Mouse (Mus musculus): ENCODE results near the gene Dnajb3. TPM values are rescaled to one million over a fixed set of nuclear protein-coding genes. Genes with fewer than 3 reads are reported as not detected.

The Dnajb3 gene
- polyA plus RNA-seq, 1 experiment from 2014 or later: 7.6 TPM

DNA sequence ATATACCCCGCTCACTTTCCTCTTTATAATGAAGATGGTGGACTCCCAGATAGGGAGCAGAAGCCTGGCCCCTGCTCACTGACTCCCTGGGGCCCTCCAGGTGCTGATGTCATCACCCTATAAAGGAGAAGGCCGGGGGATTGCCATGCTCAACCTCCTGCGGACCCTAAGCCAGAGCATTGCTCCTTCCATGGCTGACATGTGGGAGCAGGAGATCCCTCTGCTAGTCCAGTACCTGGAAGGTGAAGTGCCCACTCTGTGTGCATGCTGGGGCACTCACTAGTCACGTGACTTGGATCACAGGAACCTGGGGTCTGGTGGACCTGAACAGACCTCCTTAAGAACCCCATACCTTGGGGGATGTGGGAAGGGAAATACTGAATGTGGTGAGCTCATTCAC lies 35.0 kb upstream of the Dnajb3 start:
- ATAC-seq (ENCODE audit: insufficient number of reproducible peaks, low FRiP score): 0 out of 2 replicates have a peak, but pooled peaks have one; percentile 0
- Histone ChIP-seq H3K27ac (ENCODE audit: poor library complexity, severe bottlenecking) (no peak overlapping the region), H3K4me2 (no peak overlapping the region), H3K36me3 (no peaks in the 10 kb centered on the region), H3K27me3 (replicated peaks) (no peaks in the 10 kb centered on the region), H3K9ac (no peak overlapping the region), H3K9me3 (replicated peaks) (peaks cover 90% of the 10 kb centered on the region), H3K4me3 (no peak overlapping the region), H3K4me1 (replicated peaks) (no peaks in the 10 kb centered on the region)
- WGBS: 61% methylated on average over 4 of the region's 4 CpGs

DNA sequence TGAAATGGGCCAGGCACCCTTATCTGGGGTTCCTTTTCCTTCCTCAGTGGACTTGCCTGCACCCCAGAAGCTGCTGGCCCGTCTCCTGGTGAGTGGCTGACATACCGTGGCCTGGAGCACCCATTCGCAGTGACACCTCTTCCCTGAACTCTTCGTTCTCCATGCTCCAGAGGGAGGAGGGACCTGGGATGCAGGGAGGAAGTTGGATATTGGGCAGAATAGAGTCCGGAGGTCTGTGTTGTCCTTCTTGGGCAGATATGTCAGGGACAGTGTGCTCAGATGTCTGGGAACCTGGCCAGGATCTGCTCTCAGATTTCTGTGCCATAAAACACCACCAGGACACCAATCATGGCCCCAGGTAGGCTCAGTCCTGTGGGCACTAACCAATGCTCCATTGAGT lies 34.5 kb upstream of the Dnajb3 start:
- 0 out of 2 replicates have a peak, but pooled peaks have one; percentile 0 for ATAC-seq (ENCODE audit: insufficient number of reproducible peaks, low FRiP score)
- no peaks in the 10 kb centered on the region for H3K36me3 ChIP-seq
- H3K4me2 ChIP-seq: no peak overlapping the region
- no peak overlapping the region for H3K27ac ChIP-seq (ENCODE audit: poor library complexity, severe bottlenecking)
- WGBS: 64% methylated on average over 5 of the region's 5 CpGs
- H3K9me3 ChIP-seq (replicated peaks): peaks cover 90% of the 10 kb centered on the region
- H3K4me3 ChIP-seq: no peak overlapping the region
- H3K9ac ChIP-seq: no peak overlapping the region
- H3K27me3 ChIP-seq (replicated peaks): no peaks in the 10 kb centered on the region
- H3K4me1 ChIP-seq (replicated peaks): no peaks in the 10 kb centered on the region

DNA sequence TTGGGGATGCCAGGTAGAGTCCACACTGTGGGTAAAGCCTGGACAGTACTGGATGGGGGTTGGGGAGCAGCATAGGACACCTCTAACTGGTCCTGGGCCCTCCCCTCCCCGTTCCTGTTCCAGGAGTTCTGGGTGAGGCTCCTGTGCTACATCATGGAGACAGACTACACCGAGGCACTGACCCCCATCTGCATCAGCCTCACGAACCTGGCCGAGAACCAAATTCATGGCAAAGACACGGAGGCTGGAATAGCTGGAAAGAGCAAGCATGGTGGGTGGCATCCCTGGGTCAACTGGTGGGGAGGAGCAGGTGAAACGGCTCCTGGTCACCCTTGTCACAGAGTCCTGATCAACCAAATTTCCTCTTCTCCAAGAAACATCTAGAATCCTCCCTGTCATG lies 33.2 kb upstream of the Dnajb3 start:
- Histone ChIP-seq H3K27me3 (replicated peaks) (no peaks in the 10 kb centered on the region), H3K4me2 (no peak overlapping the region), H3K9me3 (replicated peaks) (peaks cover 91% of the 10 kb centered on the region), H3K36me3 (no peaks in the 10 kb centered on the region), H3K27ac (ENCODE audit: poor library complexity, severe bottlenecking) (no peak overlapping the region), H3K4me1 (replicated peaks) (no peaks in the 10 kb centered on the region), H3K4me3 (no peak overlapping the region), H3K9ac (no peak overlapping the region)
- ATAC-seq (ENCODE audit: insufficient number of reproducible peaks, low FRiP score): no peak
- WGBS: 72% methylated on average over 6 of the region's 6 CpGs

DNA sequence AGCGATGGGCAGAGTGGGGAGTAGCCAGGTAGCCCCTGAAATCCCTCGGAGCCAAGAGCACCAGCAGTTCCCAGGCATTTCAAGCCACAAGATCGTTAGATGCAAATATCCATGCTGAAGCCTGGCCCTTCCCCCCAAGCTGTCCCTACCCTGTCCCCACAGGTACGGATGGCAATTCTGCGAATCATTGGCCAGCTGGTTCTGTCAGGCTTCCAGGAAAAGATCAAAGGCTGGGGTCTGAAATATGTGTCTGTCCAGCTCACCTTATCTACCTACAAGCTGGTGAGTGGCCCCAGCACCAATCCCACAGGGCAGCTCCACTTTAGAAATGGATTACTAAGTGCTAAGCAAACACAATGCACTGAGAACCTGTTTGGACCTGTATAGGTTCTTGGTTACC lies 31.7 kb upstream of the Dnajb3 start:
- 69% methylated on average over 5 of the region's 5 CpGs for WGBS
- H3K27ac ChIP-seq (ENCODE audit: poor library complexity, severe bottlenecking): no peak overlapping the region
- H3K4me3 ChIP-seq: no peak overlapping the region
- H3K9ac ChIP-seq: no peak overlapping the region
- no peak overlapping the region for H3K4me2 ChIP-seq
- no peak for ATAC-seq (ENCODE audit: insufficient number of reproducible peaks, low FRiP score)
- H3K9me3 ChIP-seq (replicated peaks): peaks cover 92% of the 10 kb centered on the region
- no peaks in the 10 kb centered on the region for H3K27me3 ChIP-seq (replicated peaks)
- H3K4me1 ChIP-seq (replicated peaks): no peaks in the 10 kb centered on the region
- H3K36me3 ChIP-seq: no peaks in the 10 kb centered on the region

DNA sequence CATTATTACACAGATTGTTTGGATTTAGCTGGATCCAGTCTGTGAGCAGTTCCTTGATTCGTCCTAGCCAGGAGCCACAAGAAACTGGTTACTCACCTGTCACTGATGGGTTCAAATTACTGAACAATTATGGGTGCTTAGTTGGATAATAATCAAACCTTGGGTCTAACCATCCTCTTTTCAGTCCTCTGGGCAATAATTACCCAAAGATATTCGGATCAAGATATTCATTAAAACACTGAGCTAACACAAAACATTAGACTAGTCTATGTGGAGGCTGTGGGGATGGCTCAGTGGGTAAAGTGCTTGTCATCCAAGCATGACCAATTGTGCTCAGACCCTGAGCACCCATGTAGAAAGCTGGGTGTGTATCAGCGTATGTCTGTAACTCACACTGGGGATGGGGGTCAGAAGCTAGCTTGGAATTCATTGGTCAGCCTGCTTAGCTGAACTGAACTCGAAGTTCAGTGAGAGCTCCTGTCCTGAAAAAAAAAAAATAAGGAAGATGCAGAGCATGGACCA lies 30.4 kb upstream of the Dnajb3 start:
- Histone ChIP-seq H3K36me3 (no peaks in the 10 kb centered on the region), H3K9ac (no peak overlapping the region), H3K4me2 (no peak overlapping the region), H3K27ac (ENCODE audit: poor library complexity, severe bottlenecking) (no peak overlapping the region), H3K9me3 (replicated peaks) (peaks cover 97% of the 10 kb centered on the region), H3K27me3 (replicated peaks) (no peaks in the 10 kb centered on the region), H3K4me1 (replicated peaks) (no peaks in the 10 kb centered on the region), H3K4me3 (no peak overlapping the region)
- WGBS: 55% methylated on average over 4 of the region's 4 CpGs
- no peak for ATAC-seq (ENCODE audit: insufficient number of reproducible peaks, low FRiP score)

DNA sequence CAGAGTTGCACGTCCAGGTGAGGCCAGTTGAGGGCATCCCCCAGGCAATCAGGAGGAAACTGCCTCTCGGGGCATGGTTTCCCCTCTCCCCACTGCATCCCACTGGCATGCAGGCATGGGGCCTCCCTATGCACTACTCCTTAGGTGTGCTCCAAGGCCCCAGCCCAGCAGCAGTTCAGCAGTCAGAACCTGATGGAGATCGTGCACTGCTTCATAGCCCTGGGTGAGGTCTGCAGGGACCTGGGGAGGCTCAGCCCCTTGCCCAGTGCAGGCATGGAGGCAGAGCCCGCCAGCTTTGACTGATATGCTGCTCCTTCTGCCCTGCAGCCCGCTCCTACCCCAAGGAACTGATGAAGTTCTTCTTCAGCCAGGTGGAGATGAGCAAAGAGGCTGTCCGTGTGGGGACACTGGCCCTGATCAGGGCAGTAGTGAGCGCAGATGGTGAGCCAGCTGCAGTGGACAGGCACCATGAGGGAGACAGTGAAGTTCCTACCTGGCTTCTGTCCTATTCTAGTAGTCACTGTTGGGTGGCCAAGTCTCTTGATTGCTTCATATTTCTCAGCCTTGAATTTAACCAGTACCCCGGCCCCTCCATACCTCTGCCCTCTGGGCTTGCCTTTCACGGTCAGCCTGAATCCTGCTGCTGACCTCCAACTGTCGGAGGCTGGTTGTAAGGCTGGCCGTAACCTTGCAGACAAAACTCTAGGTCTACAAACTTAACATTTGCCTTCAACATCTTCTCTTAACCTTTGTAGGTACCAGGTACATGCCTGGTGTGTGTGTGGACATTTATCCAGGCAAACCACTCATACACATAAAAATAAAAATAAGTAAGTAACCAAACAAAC lies 29.7 kb upstream of the Dnajb3 start:
- H3K9me3 ChIP-seq (replicated peaks): peaks cover 97% of the 10 kb centered on the region
- H3K9ac ChIP-seq: no peak overlapping the region
- 58% methylated on average over 11 of the region's 11 CpGs for WGBS
- no peaks in the 10 kb centered on the region for H3K36me3 ChIP-seq
- no peak overlapping the region for H3K27ac ChIP-seq (ENCODE audit: poor library complexity, severe bottlenecking)
- H3K4me1 ChIP-seq (replicated peaks): no peaks in the 10 kb centered on the region
- no peak overlapping the region for H3K4me2 ChIP-seq
- H3K27me3 ChIP-seq (replicated peaks): no peaks in the 10 kb centered on the region
- ATAC-seq (ENCODE audit: insufficient number of reproducible peaks, low FRiP score): peak; percentile 4; the same call in 1 of the 2 replicates
- no peak overlapping the region for H3K4me3 ChIP-seq

DNA sequence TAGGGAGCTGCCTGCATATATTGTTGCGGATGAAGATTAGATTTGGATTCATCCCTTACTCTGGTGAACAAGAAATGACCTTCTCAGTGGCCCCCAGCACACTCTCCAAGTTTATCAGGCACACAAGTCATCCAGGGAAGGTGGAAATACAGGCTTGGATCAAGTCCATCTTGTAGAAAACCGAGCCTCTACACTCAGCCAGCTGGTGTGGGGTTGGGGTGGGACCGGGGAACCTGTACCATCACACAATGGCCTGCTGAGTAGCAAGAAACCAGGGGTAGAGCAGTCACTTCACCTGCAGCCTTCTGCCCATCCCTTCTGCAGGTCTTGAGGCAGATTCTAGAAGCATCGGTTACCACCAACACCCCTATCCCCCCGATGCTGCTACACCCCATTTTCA lies 29.1 kb upstream of the Dnajb3 start:
- Histone ChIP-seq H3K9ac (no peak overlapping the region), H3K4me1 (replicated peaks) (no peaks in the 10 kb centered on the region), H3K4me2 (no peak overlapping the region), H3K4me3 (no peak overlapping the region), H3K9me3 (replicated peaks) (peaks cover 97% of the 10 kb centered on the region), H3K36me3 (no peaks in the 10 kb centered on the region), H3K27ac (ENCODE audit: poor library complexity, severe bottlenecking) (no peak overlapping the region), H3K27me3 (replicated peaks) (no peaks in the 10 kb centered on the region)
- no peak for ATAC-seq (ENCODE audit: insufficient number of reproducible peaks, low FRiP score)
- WGBS: 44% methylated on average over 5 of the region's 5 CpGs

DNA sequence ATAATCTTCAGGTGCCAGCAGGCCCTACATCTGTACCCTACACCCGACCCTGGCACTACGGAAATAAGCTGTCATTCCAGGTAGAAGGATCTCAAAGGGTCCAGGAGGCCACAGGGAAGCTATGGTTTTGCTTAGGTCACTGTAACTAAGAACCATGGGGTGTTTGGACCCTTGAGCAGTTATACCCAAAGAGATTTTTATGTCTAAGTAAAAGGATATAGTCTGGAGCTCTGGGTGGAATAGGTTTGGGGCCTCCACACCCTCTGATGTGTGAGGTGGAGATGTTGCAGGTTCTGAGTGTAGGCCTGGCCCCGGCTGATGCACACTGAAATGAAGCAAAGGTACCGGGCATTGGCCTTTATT lies 28.6 kb upstream of the Dnajb3 start:
- Histone ChIP-seq H3K4me2 (no peak overlapping the region), H3K4me3 (no peak overlapping the region), H3K9ac (no peak overlapping the region), H3K9me3 (replicated peaks) (peaks cover 97% of the 10 kb centered on the region), H3K27me3 (replicated peaks) (no peaks in the 10 kb centered on the region), H3K36me3 (no peaks in the 10 kb centered on the region), H3K4me1 (replicated peaks) (no peaks in the 10 kb centered on the region), H3K27ac (ENCODE audit: poor library complexity, severe bottlenecking) (no peak overlapping the region)
- 57% methylated on average over 4 of the region's 4 CpGs for WGBS
- ATAC-seq (ENCODE audit: insufficient number of reproducible peaks, low FRiP score): no peak

DNA sequence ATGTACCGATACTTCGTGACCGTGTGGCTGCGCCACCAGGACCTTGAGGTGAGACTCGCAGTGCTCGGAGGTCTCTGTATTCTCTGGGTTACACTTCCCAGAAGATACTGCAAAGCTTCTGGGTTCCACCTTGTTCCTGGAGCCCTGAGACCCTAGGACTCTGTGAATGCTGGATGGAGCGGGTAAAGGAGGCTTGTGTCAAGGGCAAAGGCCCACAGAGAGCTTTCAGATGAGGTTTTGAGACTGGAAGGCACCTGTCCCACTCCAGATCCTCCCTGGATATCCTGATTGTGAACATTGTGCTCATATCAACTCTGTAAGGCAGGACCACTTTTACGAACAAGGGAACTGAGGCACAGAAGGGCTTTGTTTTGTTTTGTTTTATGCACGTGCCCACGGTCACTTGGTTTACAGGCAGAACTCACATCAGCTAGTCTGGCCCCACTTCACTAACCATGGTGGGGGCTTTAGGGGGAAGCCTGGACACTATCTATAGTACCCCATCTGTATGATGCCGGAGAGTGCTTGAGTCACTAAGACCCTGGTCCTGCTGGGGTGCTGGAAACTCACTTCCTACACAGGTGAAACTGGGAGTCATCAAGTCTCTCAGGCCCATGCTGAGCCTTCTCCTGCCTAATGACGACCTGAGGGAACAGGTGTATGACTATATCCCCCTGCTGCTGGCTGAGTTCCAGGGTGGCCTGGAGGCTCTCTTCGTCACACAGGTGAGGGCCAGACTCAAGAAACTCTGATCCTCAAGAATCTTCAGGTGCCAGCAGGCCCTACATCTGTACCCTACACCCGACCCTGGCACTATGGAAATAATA lies 28.1 kb upstream of the Dnajb3 start:
- peaks cover 97% of the 10 kb centered on the region for H3K9me3 ChIP-seq (replicated peaks)
- H3K27ac ChIP-seq (ENCODE audit: poor library complexity, severe bottlenecking): no peak overlapping the region
- ATAC-seq (ENCODE audit: insufficient number of reproducible peaks, low FRiP score): no peak
- H3K36me3 ChIP-seq: no peaks in the 10 kb centered on the region
- 59% methylated on average over 14 of the region's 14 CpGs for WGBS
- H3K4me2 ChIP-seq: no peak overlapping the region
- no peaks in the 10 kb centered on the region for H3K4me1 ChIP-seq (replicated peaks)
- H3K9ac ChIP-seq: no peak overlapping the region
- no peak overlapping the region for H3K4me3 ChIP-seq
- no peaks in the 10 kb centered on the region for H3K27me3 ChIP-seq (replicated peaks)

DNA sequence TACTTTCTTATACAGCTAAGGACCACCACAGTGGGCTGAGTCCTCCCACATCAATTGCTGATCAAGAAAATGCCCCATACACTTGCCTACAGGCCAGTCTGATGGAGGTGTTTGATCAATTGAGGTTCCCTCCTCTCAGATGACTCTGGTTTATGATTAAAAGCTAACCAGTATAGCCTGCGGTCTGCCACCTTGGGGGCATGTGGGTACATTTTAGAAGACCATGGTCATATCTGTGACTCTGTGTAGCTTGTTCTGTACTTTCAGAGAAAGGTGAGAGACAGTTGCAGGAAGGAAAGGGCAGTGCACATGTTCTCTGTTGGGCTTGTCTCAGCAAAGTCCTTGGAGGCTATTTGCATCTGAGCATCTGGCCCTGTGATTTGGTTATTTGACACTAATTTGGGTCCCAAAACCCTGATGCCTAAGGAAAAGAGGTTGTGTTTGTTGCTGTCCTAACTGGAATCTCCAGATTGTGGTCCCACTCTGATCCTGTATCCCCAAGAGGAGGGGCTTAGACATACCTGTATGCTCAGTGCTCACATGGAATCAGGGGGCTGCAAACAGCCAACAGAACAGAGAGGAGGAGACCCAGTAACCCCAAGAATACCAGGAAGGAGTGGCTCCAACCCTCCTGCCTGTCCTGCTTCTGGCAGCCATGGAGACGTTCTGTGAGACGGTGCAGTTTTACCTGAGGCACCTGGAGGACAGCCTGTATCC lies 27.2 kb upstream of the Dnajb3 start:
- Histone ChIP-seq H3K36me3 (no peaks in the 10 kb centered on the region), H3K4me3 (no peak overlapping the region), H3K9me3 (replicated peaks) (peaks cover 97% of the 10 kb centered on the region), H3K4me1 (replicated peaks) (no peaks in the 10 kb centered on the region), H3K27me3 (replicated peaks) (no peaks in the 10 kb centered on the region), H3K9ac (no peak overlapping the region), H3K27ac (ENCODE audit: poor library complexity, severe bottlenecking) (no peak overlapping the region), H3K4me2 (no peak overlapping the region)
- no peak for ATAC-seq (ENCODE audit: insufficient number of reproducible peaks, low FRiP score)
- WGBS: 46% methylated on average over 3 of the region's 3 CpGs

Measured in heart, embryonic 12.5 days (tissue).